In the genomic region with DNA sequence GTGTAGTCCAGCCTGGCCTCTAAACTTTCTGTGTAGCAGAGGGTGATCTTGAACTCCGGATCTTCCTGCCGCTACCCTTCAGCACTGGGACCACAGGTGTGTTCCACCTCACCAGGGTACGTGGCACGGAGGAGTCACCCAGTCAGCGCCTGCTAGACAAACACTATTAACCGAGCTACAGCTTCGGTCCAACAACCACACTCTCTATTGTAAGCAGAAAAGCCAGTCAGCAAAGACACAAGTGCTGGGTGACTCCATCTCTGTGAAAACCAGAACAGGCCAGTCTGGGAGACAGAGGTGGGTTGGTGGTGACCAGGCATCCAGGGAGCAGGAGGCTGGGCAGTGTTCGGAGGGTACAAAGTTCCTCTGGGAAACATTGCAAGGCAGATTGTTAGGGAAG, we compare ENCODE assay signal across 24 mouse cellular contexts. TPM values are rescaled to one million over a fixed set of nuclear protein-coding genes. Genes with fewer than 3 reads are reported as not detected.
DNase-seq lines count a peak whose midpoint lies in the region; ATAC-seq and TF ChIP-seq lines count a peak whose summit lies in the region.
"Had no signal": no experiment of that assay in that cellular context is flagged by ENCODE, and none has a peak within 500 bp of the region (broad histone marks: within the 10 kb centered on the region; RNA-seq: fewer than 3 reads in every experiment).

No protein-coding gene starts in this region.

- H3K9ac ChIP-seq in intestine, postnatal 0 days (ENCODE audit: low read depth, low read length) = no peak overlapping the region
- H3K9ac ChIP-seq in intestine, embryonic 16.5 days (ENCODE audit: low read depth, low read length) = no peak overlapping the region
- no peak overlapping the region for H3K9ac ChIP-seq in limb, embryonic 11.5 days (ENCODE audit: low read length)
- H3K9ac ChIP-seq: embryonic facial prominence, embryonic 13.5 days; forebrain, embryonic 13.5 days; forebrain, postnatal 0 days; heart, embryonic 12.5 days had no signal

- H3K36me3 ChIP-seq in intestine, postnatal 0 days (ENCODE audit: control insufficient read depth, insufficient read depth) = no peaks in the 10 kb centered on the region
- no peaks in the 10 kb centered on the region for H3K36me3 ChIP-seq in intestine, embryonic 16.5 days (ENCODE audit: control insufficient read depth, insufficient read depth, low read length)
- H3K36me3 ChIP-seq in limb, embryonic 11.5 days (ENCODE audit: control insufficient read depth, insufficient read depth, low read length) = no peaks in the 10 kb centered on the region
- H3K36me3 ChIP-seq in limb, embryonic 10.5 days = no peaks in the 10 kb centered on the region
- H3K36me3 ChIP-seq: embryonic facial prominence, embryonic 13.5 days; G1E; heart, embryonic 12.5 days; hindbrain, embryonic 10.5 days had no signal

- no peak for TF ChIP-seq CTCF in intestine, postnatal 0 days (IDR thresholded peaks at IDR 0.05; ENCODE audit: low read depth)

- no peaks in the 10 kb centered on the region for H3K9me3 ChIP-seq in intestine, postnatal 0 days (ENCODE audit: control insufficient read depth)
- H3K9me3 ChIP-seq in intestine, embryonic 16.5 days (ENCODE audit: control insufficient read depth, low read length) = no peaks in the 10 kb centered on the region
- H3K9me3 ChIP-seq in limb, embryonic 11.5 days (ENCODE audit: control insufficient read depth, low read length) = no peaks in the 10 kb centered on the region
- H3K9me3 ChIP-seq in limb, embryonic 10.5 days (replicated peaks) = no peaks in the 10 kb centered on the region
- H3K9me3 ChIP-seq: embryonic facial prominence, embryonic 13.5 days; forebrain, embryonic 13.5 days; heart, embryonic 12.5 days; hindbrain, embryonic 10.5 days had no signal

- peak overlapping the region; percentile 23; the same call in 1 of the 2 replicates for H3K27ac ChIP-seq in intestine, postnatal 0 days (ENCODE audit: low read depth, low read length)
- no peak overlapping the region for H3K27ac ChIP-seq in intestine, embryonic 16.5 days (ENCODE audit: low read length)
- 0 out of 2 replicates have a peak overlapping the region, but pooled peaks have one; percentile 14 for H3K27ac ChIP-seq in limb, embryonic 11.5 days (replicated peaks; ENCODE audit: low read depth, low read length)
- H3K27ac ChIP-seq in limb, embryonic 10.5 days = no peak overlapping the region
- H3K27ac ChIP-seq: embryonic facial prominence, embryonic 13.5 days; forebrain, embryonic 13.5 days; gastrocnemius, adult 2 months; hindbrain, embryonic 10.5 days had no signal

- no peak for DNase-seq in limb, embryonic 11.5 days (ENCODE audit: low spot score)
- no peak for DNase-seq in limb, embryonic 10.5 days (ENCODE audit: low spot score)
- DNase-seq in kidney, postnatal 14 days = peak; percentile 76
- DNase-seq in large intestine, adult 2 months (ENCODE audit: low read depth, low spot score) = peak; percentile 74
- no peak for DNase-seq in adrenal gland, adult 2 months
- no peak for DNase-seq in urinary bladder, postnatal 14 days (ENCODE audit: low spot score)
- DNase-seq: adrenal gland, postnatal 10 days; B cell, adult 2 months; cerebellum, adult 11-12 months; cerebellum, adult 9-10 months; cerebellum, postnatal 25 days; forebrain, postnatal 0 days; gastrocnemius, adult 2 months; gastrocnemius, postnatal 25 days had no signal

- 0 out of 2 replicates have a peak, but pooled peaks cover 2% of the 10 kb centered on the region for H3K4me1 ChIP-seq in intestine, postnatal 0 days (replicated peaks; ENCODE audit: control insufficient read depth, insufficient read depth, low read length)
- peaks cover 22% of the 10 kb centered on the region for H3K4me1 ChIP-seq in intestine, embryonic 16.5 days (ENCODE audit: control insufficient read depth, insufficient read depth, low read length)
- H3K4me1 ChIP-seq in limb, embryonic 11.5 days (ENCODE audit: control insufficient read depth, insufficient read depth, low read length) = peaks cover 15% of the 10 kb centered on the region; the same call in 1 of the 2 replicates
- peaks cover 26% of the 10 kb centered on the region for H3K4me1 ChIP-seq in limb, embryonic 10.5 days
- H3K4me1 ChIP-seq: heart, embryonic 12.5 days had no signal

- no peak overlapping the region for H3K4me3 ChIP-seq in intestine, postnatal 0 days (ENCODE audit: low read depth, low read length)
- H3K4me3 ChIP-seq in intestine, embryonic 16.5 days (ENCODE audit: low read length) = no peak overlapping the region
- H3K4me3 ChIP-seq in limb, embryonic 11.5 days (ENCODE audit: low read depth, low read length) = no peak overlapping the region
- no peak overlapping the region for H3K4me3 ChIP-seq in limb, embryonic 10.5 days
- H3K4me3 ChIP-seq: embryonic facial prominence, embryonic 13.5 days; forebrain, embryonic 13.5 days; gastrocnemius, adult 2 months; heart, embryonic 12.5 days; hindbrain, embryonic 10.5 days had no signal

- WGBS in intestine, postnatal 0 days = 53% methylated on average over 8 of the region's 8 CpGs
- WGBS in intestine, embryonic 16.5 days = 66% methylated on average over 8 of the region's 8 CpGs
- 87% methylated on average over 8 of the region's 8 CpGs for WGBS in limb, embryonic 11.5 days
- WGBS in limb, embryonic 10.5 days = 87% methylated on average over 8 of the region's 8 CpGs
- 29% methylated on average over 8 of the region's 8 CpGs for WGBS in large intestine, adult 2 months

- H3K4me2 ChIP-seq in intestine, postnatal 0 days (replicated peaks; ENCODE audit: low read depth) = no peak overlapping the region
- no peak overlapping the region for H3K4me2 ChIP-seq in intestine, embryonic 16.5 days (ENCODE audit: low read depth, low read length)
- no peak overlapping the region for H3K4me2 ChIP-seq in limb, embryonic 11.5 days (ENCODE audit: low read depth, severe bottlenecking)
- H3K4me2 ChIP-seq: embryonic facial prominence, embryonic 13.5 days; forebrain, embryonic 13.5 days; heart, embryonic 12.5 days had no signal

- no peaks in the 10 kb centered on the region for H3K27me3 ChIP-seq in intestine, postnatal 0 days (replicated peaks; ENCODE audit: control insufficient read depth, insufficient read depth, low read length)
- no peaks in the 10 kb centered on the region for H3K27me3 ChIP-seq in intestine, embryonic 16.5 days (replicated peaks; ENCODE audit: control insufficient read depth, insufficient read depth, low read length)
- H3K27me3 ChIP-seq in limb, embryonic 11.5 days (ENCODE audit: control insufficient read depth, insufficient read depth, low read length) = no peaks in the 10 kb centered on the region
- H3K27me3 ChIP-seq in limb, embryonic 10.5 days (ENCODE audit: low read depth, poor library complexity, severe bottlenecking) = peaks cover 31% of the 10 kb centered on the region
- H3K27me3 ChIP-seq: forebrain, embryonic 13.5 days had no signal

- peak; percentile 20; the same call in 1 of the 2 replicates for ATAC-seq in intestine, postnatal 0 days
- no peak for ATAC-seq in intestine, embryonic 16.5 days
- no peak for ATAC-seq in limb, embryonic 11.5 days (ENCODE audit: insufficient number of reproducible peaks, low FRiP score, low TSS enrichment, low read depth)
- ATAC-seq: CD4-positive, CD25-positive, alpha-beta regulatory T cell, adult 4 months; forebrain, embryonic 13.5 days; forebrain, postnatal 0 days had no signal

RNA-seq across cellular contexts. Expression of a gene that starts 10.5 kb away (rescaled TPM):
- 249 and 336 TPM in 2 replicates for polyA plus RNA-seq in intestine, postnatal 0 days (2015; fragmentation: Nextera tagmentation; extraction: Ambion mirVana)
- polyA plus RNA-seq in intestine, embryonic 16.5 days (2015; fragmentation: Nextera tagmentation; extraction: Ambion mirVana) = 14.0 and 19.7 TPM in 2 replicates
- 0.05 and 0.23 TPM in 2 replicates for polyA plus RNA-seq in limb, embryonic 11.5 days (2014; fragmentation: Nextera tagmentation; extraction: Ambion mirVana)
- polyA plus RNA-seq in limb, embryonic 10.5 days (2016; fragmentation: Nextera tagmentation; extraction: Ambion mirVana) = not detected in 2 replicates
- polyA plus RNA-seq in large intestine, adult 2 months (2012; rRNA removed) = 6.6 and 48.2 TPM in 2 replicates
- 1,000 to 10,000 TPM in 1 of 2 experiments, 100 to 1,000 TPM in 1; 919 to 1,359 TPM for total RNA-seq in adrenal gland, adult 2 months (2021)
- polyA plus RNA-seq in adrenal gland, adult 2 months (2012; rRNA removed) = 84.6 and 134 TPM in 2 replicates
- total RNA-seq: forebrain, postnatal 0 days; granulocyte monocyte progenitor cell, adult 5-6 weeks had no signal
- polyA plus RNA-seq: CD4-positive, CD25-positive, alpha-beta regulatory T cell, adult 4 months; embryonic facial prominence, embryonic 13.5 days; forebrain, embryonic 13.5 days; forebrain, postnatal 0 days; G1E; hindbrain, embryonic 10.5 days had no signal

RNA-seq across cellular contexts. Expression of a gene that starts 44.1 kb away (rescaled TPM):
- polyA plus RNA-seq in intestine, postnatal 0 days (2015; fragmentation: Nextera tagmentation; extraction: Ambion mirVana) = 0.82 and 1.0 TPM in 2 replicates
- 0.22 and 0.23 TPM in 2 replicates for polyA plus RNA-seq in intestine, embryonic 16.5 days (2015; fragmentation: Nextera tagmentation; extraction: Ambion mirVana)
- 0.11 TPM in 1 of 2 replicates, not detected in the other for polyA plus RNA-seq in limb, embryonic 11.5 days (2014; fragmentation: Nextera tagmentation; extraction: Ambion mirVana)
- 0.06 TPM in 1 of 2 replicates, not detected in the other for polyA plus RNA-seq in limb, embryonic 10.5 days (2016; fragmentation: Nextera tagmentation; extraction: Ambion mirVana)
- polyA plus RNA-seq in large intestine, adult 2 months (2012; rRNA removed) = not detected in 2 replicates
- total RNA-seq in adrenal gland, adult 2 months (2021) = under 1 TPM; 0.10 to 0.12 TPM
- polyA plus RNA-seq in adrenal gland, adult 2 months (2012; rRNA removed) = not detected in 2 replicates
- total RNA-seq: forebrain, postnatal 0 days; G1E; gastrocnemius, postnatal 25 days; granulocyte monocyte progenitor cell, adult 5-6 weeks had no signal
- polyA plus RNA-seq: CD4-positive, CD25-positive, alpha-beta regulatory T cell, adult 4 months; cortical plate, adult 2 months; G1E had no signal

RNA-seq across cellular contexts. Expression of a gene that starts 55.3 kb away (rescaled TPM):
- polyA plus RNA-seq in intestine, postnatal 0 days (2015; fragmentation: Nextera tagmentation; extraction: Ambion mirVana) = 13.9 and 14.0 TPM in 2 replicates
- 0.65 and 1.9 TPM in 2 replicates for polyA plus RNA-seq in intestine, embryonic 16.5 days (2015; fragmentation: Nextera tagmentation; extraction: Ambion mirVana)
- polyA plus RNA-seq in limb, embryonic 11.5 days (2014; fragmentation: Nextera tagmentation; extraction: Ambion mirVana) = not detected in 2 replicates
- not detected in 2 replicates for polyA plus RNA-seq in limb, embryonic 10.5 days (2016; fragmentation: Nextera tagmentation; extraction: Ambion mirVana)
- 62.1 and 90.8 TPM in 2 replicates for polyA plus RNA-seq in large intestine, adult 2 months (2012; rRNA removed)
- total RNA-seq in adrenal gland, adult 2 months (2021) = 1 to 10 TPM; 2.7 to 9.0 TPM
- polyA plus RNA-seq in adrenal gland, adult 2 months (2012; rRNA removed) = 3.3 and 3.8 TPM in 2 replicates
- total RNA-seq: gastrocnemius, adult 2 months had no signal
- polyA plus RNA-seq: forebrain, embryonic 13.5 days; G1E; heart, embryonic 12.5 days had no signal

Comparison
In these comparisons a context has a peak if more than half of its experiments do, and no peak if none do; other contexts are left out.
1. H3K27ac ChIP-seq: peak in intestine, postnatal 0 days (single experiment) and limb, embryonic 11.5 days (single experiment); none in intestine, embryonic 16.5 days (single experiment) and limb, embryonic 10.5 days (single experiment).
2. DNase-seq: peak in kidney, postnatal 14 days (single experiment) and large intestine, adult 2 months (single experiment); none in limb, embryonic 11.5 days (single experiment), limb, embryonic 10.5 days (single experiment), adrenal gland, adult 2 months (single experiment) and urinary bladder, postnatal 14 days (single experiment).